Mouse (Mus musculus): ENCODE results near the gene D5Ertd577e. TPM values are rescaled to one million over a fixed set of nuclear protein-coding genes. Genes with fewer than 3 reads are reported as not detected.
"Not testable (repeated sequence)": the region's sequence is repeated elsewhere in the genome, so short reads cannot be mapped to it uniquely, and the experiment has no call there.

D5Ertd577e gene
- not detected in 2 replicates for polyA plus RNA-seq (2015; fragmentation: Nextera tagmentation; extraction: Ambion mirVana)

DNA sequence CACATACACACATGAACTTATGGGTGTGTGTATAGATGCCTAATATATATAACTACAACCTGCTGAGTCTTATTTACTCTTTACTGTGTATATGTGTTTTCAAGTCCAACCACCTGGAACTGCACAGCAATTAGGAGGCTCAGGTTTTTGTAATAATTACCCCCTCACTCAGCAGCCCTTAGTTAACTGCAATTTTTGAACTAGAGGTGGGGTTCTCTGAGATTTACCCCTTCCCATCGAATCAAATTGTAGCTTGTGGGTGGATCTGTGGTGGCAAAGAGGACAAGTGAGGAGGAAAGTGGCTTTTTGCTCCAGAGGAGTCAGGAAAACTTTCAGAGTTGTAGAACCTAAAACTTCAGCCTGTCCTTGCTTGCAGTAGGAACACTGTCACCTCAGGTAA is at the start of gene D5Ertd577e:
TSS of gene D5Ertd577e (plus strand) at position 301 of the 400 bp plus-strand sequence.
- not testable (repeated sequence) for H3K27me3 ChIP-seq (ENCODE audit: control insufficient read depth, insufficient read depth, low read length); H3K9me3 ChIP-seq (ENCODE audit: control insufficient read depth, low read length); H3K4me3 ChIP-seq (ENCODE audit: low read depth, low read length); H3K4me2 ChIP-seq (replicated peaks; ENCODE audit: low read depth); H3K36me3 ChIP-seq (ENCODE audit: control insufficient read depth, insufficient read depth, low read length); H3K4me1 ChIP-seq (replicated peaks; ENCODE audit: control insufficient read depth, insufficient read depth); ATAC-seq (ENCODE audit: low FRiP score, low TSS enrichment); H3K9ac ChIP-seq (ENCODE audit: low read length); H3K27ac ChIP-seq (replicated peaks); DNase-seq (ENCODE audit: low spot score)
- 26% methylated on average over 1 of the region's 1 CpGs for WGBS

DNA sequence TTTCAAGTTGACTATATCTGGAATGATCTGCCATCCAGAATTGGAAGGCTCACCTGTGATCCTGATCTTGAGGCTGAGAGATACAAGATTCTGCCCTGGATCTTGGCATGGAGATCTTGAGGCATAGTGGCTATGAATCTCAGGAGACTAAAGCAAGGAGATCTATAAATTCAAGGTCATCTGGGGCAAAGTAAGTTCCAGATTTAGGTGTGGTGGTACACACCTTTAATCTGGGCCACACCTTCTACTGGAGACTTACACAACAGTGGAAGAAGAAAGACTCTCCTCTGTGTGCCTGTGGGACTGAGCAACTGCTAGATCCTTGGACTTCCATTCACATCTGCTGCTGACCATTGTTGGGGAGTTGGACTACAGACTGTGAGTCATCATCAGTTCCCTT is 53.9 kb downstream of the D5Ertd577e start, which contains the start of gene Gm3286:
TSS of gene Gm3286 (plus strand) at position 301 of the 400 bp plus-strand sequence.
- ATAC-seq (ENCODE audit: low FRiP score, low TSS enrichment); H3K36me3 ChIP-seq (ENCODE audit: control insufficient read depth, insufficient read depth, low read length); H3K9me3 ChIP-seq (ENCODE audit: control insufficient read depth, low read length); H3K27ac ChIP-seq (replicated peaks); H3K4me3 ChIP-seq (ENCODE audit: low read depth, low read length); H3K4me1 ChIP-seq (replicated peaks; ENCODE audit: control insufficient read depth, insufficient read depth); H3K9ac ChIP-seq (ENCODE audit: low read length); H3K27me3 ChIP-seq (ENCODE audit: control insufficient read depth, insufficient read depth, low read length); H3K4me2 ChIP-seq (replicated peaks; ENCODE audit: low read depth); DNase-seq (ENCODE audit: low spot score): not testable (repeated sequence)

Other genes starting within 250 kb of the D5Ertd577e start
- gene Gm10424, start 184.0 kb upstream of the D5Ertd577e start, polyA plus RNA-seq (2015; fragmentation: Nextera tagmentation; extraction: Ambion mirVana): not detected in 2 replicates
- not detected in 2 replicates for gene Gm3259, start 150.9 kb upstream of the D5Ertd577e start, polyA plus RNA-seq (2015; fragmentation: Nextera tagmentation; extraction: Ambion mirVana)
- not detected in 2 replicates for gene Gm3286, start 54.0 kb downstream of the D5Ertd577e start, polyA plus RNA-seq (2015; fragmentation: Nextera tagmentation; extraction: Ambion mirVana)
- gene Gm7971, start 138.1 kb downstream of the D5Ertd577e start, polyA plus RNA-seq (2015; fragmentation: Nextera tagmentation; extraction: Ambion mirVana): not detected in 2 replicates